Mouse (Mus musculus): ENCODE data around the gene Csf3.
"Not testable (repeated sequence)": the region's sequence is repeated elsewhere in the genome, so short reads cannot be mapped to it uniquely, and the experiment has no call there.

Gene Csf3

GRCm38 (mm10) chr11:98696454-98697216 is 4.4 kb upstream of the Csf3 start:
- no peak for DNase-seq (ENCODE audit: low spot score)

DNA sequence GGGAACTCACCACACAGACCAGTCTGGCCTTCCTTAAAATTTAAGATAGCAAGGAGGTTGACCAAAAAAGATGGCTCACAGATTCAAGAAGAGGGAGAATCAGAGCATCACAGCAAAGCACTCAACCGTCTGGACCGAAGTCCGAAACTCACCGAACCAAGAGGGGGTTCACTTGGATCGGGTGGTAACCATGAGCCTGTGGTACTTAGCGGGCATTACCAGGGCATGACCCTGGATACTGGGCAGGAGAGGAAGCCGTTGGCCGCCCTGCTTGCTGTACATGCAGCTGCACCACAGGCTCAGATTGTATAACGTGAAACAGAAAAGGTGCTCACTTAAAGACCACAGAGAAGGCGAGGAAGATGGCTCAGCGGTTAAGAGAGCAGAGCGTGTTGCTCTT is 3.8 kb upstream of the Csf3 start:
- no peak for DNase-seq (ENCODE audit: low spot score)

- no peak for DNase-seq (ENCODE audit: low spot score)
Measured at GRCm38 (mm10) chr11:98698849-98699640, 2.0 kb upstream of the Csf3 start.

GRCm38 (mm10) chr11:98699911-98700310 is 1.2 kb upstream of the Csf3 start:
- peak; percentile 73 for DNase-seq (ENCODE audit: low spot score)

DNA sequence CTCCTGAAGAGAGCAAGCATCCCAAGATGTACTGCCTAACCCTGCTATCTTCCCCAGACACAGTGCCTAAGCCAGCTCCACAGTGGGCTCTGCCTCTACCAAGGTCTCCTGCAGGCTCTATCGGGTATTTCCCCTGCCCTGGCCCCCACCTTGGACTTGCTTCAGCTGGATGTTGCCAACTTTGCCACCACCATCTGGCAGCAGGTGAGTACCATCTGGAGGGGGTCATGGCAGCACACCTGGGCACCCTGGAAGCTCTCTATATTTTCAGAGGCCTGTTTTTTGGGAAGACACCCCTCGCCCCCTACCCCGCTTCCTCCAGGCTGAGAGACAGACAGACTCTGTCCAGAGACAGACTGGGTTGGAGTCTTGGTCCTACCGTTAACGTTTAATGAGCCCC is 1.3 kb downstream of the Csf3 start:
- DNase-seq (ENCODE audit: low spot score) = no peak

GRCm38 (mm10) chr11:98705021-98705420 is 4.0 kb downstream of the Csf3 start:
- DNase-seq (ENCODE audit: low spot score) = no peak

DNA sequence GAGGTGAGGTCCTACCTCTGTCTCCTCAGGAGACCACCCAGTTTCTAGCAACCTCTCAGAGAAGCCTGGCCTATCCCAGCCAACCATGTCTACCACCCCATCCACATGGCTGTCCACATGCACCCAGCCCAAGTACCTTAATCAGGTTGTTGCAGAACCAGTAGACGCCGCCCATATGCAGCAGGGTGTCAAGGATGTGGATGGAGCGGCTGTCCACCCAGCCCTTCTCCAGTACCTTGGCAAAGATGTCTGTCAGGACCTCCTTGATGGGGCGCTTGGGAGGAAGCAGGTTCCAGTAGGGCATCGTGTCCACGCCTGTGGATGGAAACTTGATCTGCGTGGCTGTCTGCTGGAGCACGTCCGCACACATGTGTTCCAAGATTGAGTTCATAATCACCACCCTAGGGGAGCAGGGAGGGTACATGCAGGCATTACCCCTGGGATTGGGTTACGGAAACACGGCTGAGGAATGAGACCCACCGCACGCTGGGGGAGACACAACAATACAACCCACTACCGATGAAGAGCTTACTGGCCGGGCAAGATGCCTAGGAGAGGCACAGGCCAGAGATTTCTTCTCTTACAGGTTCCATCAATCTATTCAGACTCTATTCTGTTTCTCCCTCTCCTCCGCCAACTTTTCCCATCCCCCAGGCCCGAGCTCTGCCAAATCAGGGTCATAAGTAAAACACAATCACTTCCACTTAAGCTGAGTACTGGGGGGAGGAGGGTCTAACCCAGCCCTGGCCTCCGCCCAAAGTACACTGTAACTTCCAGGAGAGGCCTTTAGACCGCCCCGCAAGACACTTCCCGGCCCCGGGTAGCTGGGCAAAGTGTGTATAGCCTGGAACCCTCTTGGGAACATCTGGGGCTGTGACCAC is 6.6 kb downstream of the Csf3 start:
- no peak for DNase-seq (ENCODE audit: low spot score)

DNA sequence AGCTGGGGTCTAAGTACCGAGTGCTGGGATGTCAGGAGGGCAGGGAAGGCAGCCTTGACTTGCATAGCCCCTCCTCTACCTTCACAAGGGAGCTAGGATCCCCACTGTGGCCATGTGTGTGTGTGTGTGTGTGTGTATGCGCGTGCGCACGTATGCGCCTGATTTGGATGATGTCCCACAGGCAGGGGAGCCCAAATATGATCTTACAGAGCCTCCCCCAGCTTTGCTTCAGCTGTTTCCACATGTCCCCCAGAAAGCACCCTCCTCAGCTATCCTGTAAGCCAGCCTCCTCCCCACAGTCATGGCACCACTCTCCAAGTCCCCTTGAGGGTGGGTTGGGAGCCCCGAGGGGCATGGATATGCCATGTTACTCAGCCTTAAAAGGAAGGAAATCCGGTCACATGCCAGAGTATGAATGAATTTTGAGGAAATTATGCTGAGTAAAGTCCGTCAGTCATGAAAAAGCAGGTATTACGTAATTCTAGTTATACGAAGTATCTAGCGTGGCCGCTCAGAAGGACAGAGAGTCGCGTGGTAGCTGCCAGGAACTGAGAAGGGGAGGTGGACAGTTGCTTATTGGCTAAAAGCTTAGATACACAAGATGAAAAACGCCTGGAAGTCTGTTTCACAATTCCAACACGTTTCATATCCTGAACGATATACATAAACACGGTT is 7.4 kb downstream of the Csf3 start:
- no peak for DNase-seq (ENCODE audit: low spot score)

GRCm38 (mm10) chr11:98709001-98709741 is 8.1 kb downstream of the Csf3 start:
- no peak for DNase-seq (ENCODE audit: low spot score)

DNA sequence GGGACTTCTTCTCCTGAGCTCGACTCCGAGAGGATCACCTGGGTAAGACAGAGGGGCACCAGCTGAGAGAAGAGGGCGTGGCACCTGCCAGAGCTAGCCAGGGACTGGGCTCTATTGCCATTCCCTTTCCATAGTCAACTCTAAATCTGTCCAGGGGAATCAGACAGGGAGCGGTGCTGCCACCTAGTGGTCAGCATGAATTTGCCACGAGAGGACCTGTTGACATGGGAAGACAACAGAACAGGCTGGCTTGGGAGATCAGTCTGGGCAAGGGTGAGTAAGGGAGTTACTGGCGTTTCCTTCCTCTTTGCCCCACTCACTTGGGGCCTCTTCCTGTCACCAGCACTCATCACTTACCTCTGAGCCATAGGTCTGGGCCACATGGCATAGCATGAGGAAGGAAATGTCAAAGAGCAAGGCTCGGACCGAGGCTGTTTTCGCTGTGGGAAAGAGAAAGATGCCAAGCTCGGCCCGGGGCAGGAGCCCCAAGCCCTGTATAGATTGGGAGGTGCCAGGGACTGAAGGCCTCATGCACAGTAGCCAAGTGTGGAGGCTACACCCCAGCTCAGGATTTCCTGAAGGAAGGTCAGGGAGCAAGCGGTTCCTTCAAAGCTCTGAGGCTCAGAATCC is 9.5 kb downstream of the Csf3 start:
- peak; percentile 80 for DNase-seq (ENCODE audit: low spot score)

- no peak for DNase-seq (ENCODE audit: low spot score)
Measured at GRCm38 (mm10) chr11:98711046-98711434, 10.0 kb downstream of the Csf3 start.

GRCm38 (mm10) chr11:98712009-98712408 is 10.9 kb downstream of the Csf3 start:
- DNase-seq (ENCODE audit: low spot score) = not testable (repeated sequence)

- DNase-seq (ENCODE audit: low spot score) = no peak
Measured at GRCm38 (mm10) chr11:98713703-98714102, 12.6 kb downstream of the Csf3 start.

GRCm38 (mm10) chr11:98715946-98716345 is 14.9 kb downstream of the Csf3 start:
- DNase-seq (ENCODE audit: low spot score) = no peak

DNA sequence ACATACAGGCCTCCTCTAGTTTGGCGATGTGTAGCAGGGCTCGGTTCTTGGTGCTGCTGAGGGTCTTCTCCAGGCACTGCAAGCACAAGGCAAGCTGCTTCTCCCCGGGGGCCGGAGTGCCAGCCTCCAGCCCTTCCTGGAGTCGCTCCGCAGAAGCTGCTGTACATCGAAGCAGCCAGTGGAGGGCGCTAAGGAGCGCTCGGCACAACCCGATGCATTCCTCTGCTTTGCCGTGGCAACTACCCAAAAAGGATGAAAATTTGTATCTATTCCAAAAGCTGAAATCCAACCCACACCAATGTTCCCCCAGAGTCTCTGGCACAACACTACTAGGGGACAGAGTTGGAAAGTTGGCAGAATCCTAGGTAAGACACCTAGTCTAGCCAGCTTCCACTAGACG is 16.8 kb downstream of the Csf3 start:
- no peak for DNase-seq (ENCODE audit: low spot score)

- no peak for DNase-seq (ENCODE audit: low spot score)
Measured at GRCm38 (mm10) chr11:98720756-98721155, 19.7 kb downstream of the Csf3 start.

DNA sequence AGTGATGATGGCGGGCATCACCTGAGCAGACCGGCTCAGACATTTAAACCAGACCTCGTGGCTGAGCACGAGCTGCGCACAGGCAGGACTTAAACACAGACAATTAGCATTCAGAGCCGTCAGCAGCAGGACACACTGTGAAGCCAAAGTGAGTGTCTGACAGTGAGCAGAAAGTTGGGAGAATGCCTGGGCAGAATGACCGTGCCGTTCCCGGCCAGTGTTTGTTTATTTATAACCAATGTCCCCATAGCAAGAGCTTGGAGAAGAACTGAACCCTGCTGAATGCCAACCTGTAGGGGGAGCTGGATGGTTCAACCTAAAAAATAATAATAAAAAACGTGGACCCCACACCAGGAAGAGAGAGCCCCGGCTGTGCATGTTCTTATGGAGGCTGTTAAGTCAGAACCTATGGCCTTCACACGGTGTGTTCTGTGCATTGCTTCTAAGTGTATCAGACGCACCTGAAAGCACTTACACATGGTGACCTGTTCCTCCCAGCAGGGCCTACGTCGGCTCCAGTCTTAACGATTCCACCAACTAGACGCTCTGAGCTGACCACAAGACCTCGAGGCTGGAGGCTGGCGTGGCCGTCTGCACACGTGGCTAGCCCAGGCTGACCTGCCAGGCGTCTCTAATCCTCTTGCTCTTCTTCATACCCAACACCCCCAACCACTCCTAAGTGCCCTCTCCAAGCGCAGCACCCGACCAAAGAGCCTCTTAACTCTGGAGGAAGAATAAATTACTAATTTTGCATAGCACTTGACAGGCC is 20.6 kb downstream of the Csf3 start:
- no peak for DNase-seq (ENCODE audit: low spot score)

GRCm38 (mm10) chr11:98723098-98723497 is 22.0 kb downstream of the Csf3 start:
- DNase-seq (ENCODE audit: low spot score) = no peak

DNA sequence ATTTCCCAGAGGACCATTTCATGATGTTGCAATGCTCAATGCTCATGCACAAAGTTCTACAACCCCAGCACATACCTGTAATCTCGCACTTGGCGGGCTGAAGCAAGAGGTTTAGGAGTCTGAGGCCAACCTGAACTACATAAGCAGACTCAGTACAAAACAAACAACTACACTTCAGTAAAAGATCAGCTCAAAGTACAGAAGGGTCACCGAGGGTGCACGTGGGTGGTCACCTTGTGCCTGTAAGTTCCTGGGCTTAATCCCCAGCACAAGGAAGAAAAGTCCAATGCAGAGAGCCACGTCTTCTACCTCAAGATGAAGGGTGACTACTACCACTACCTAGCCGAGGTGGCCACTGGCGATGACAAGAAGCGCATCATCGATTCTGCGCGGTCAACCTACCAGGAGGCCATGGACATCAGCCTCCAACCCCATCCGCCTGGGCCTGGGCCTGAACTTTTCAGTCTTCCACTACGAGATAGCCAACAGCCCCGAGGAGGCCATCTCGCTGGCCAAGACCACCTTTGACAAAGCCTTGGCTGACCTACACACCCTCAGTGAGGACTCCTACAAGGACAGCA is 25.0 kb downstream of the Csf3 start:
- DNase-seq (ENCODE audit: low spot score) = no peak
